19 mouse cellular contexts compared by ENCODE assay signal in genomic region chr3:102127114-102127513, GRCm38 (mm10). TPM values are rescaled to one million over a fixed set of nuclear protein-coding genes. Genes with fewer than 3 reads are reported as not detected.
A peak's percentile ranks its signal among the peaks of the same experiment; 100 is the strongest.
DNase-seq lines count a peak whose midpoint lies in the region; ATAC-seq and TF ChIP-seq lines count a peak whose summit lies in the region.
"Had no signal": no experiment of that assay in that cellular context is flagged by ENCODE, and none has a peak within 500 bp of the region (broad histone marks: within the 10 kb centered on the region; RNA-seq: fewer than 3 reads in every experiment).

No protein-coding gene starts in this region.

- H3K4me3 ChIP-seq in lung, embryonic 16.5 days (ENCODE audit: low read length): no peak overlapping the region
- H3K4me3 ChIP-seq in lung, adult 2 months (replicated peaks; ENCODE audit: extremely low read depth, low read depth, low read length): no peak overlapping the region
- H3K4me3 ChIP-seq in intestine, embryonic 15.5 days (replicated peaks): no peak overlapping the region
- no peak overlapping the region for H3K4me3 ChIP-seq in intestine, embryonic 16.5 days (ENCODE audit: low read length)
- H3K4me3 ChIP-seq in stomach, postnatal 0 days (ENCODE audit: low read depth, low read length): no peak overlapping the region
- H3K4me3 ChIP-seq: embryonic facial prominence, embryonic 10.5 days; forebrain, embryonic 13.5 days; heart, adult 2 months; heart, embryonic 15.5 days; hindbrain, embryonic 10.5 days had no signal

- no peak overlapping the region for H3K4me2 ChIP-seq in lung, embryonic 16.5 days (ENCODE audit: low read depth, low read length)
- H3K4me2 ChIP-seq in intestine, embryonic 15.5 days (replicated peaks): no peak overlapping the region
- H3K4me2 ChIP-seq in intestine, embryonic 16.5 days (ENCODE audit: low read depth, low read length): no peak overlapping the region
- H3K4me2 ChIP-seq in stomach, postnatal 0 days (replicated peaks; ENCODE audit: low read depth): no peak overlapping the region
- H3K4me2 ChIP-seq: forebrain, embryonic 13.5 days; heart, embryonic 11.5 days; heart, embryonic 15.5 days had no signal

- no peak overlapping the region for H3K27ac ChIP-seq in lung, embryonic 16.5 days (ENCODE audit: low read length)
- H3K27ac ChIP-seq in intestine, embryonic 15.5 days: no peak overlapping the region
- H3K27ac ChIP-seq in intestine, embryonic 16.5 days (ENCODE audit: low read length): no peak overlapping the region
- H3K27ac ChIP-seq in stomach, postnatal 0 days (replicated peaks): no peak overlapping the region
- H3K27ac ChIP-seq: embryonic facial prominence, embryonic 10.5 days; forebrain, embryonic 13.5 days; heart, adult 2 months; heart, embryonic 15.5 days; hindbrain, embryonic 10.5 days had no signal

- no peak overlapping the region for H3K9ac ChIP-seq in lung, embryonic 16.5 days (ENCODE audit: low read length)
- no peak overlapping the region for H3K9ac ChIP-seq in intestine, embryonic 15.5 days
- no peak overlapping the region for H3K9ac ChIP-seq in intestine, embryonic 16.5 days (ENCODE audit: low read depth, low read length)
- no peak overlapping the region for H3K9ac ChIP-seq in stomach, postnatal 0 days (ENCODE audit: low read length)
- H3K9ac ChIP-seq: forebrain, embryonic 13.5 days; forebrain, postnatal 0 days; heart, embryonic 15.5 days had no signal

- TF ChIP-seq POLR2A in lung, adult 2 months (IDR thresholded peaks at IDR 0.05; ENCODE audit: borderline replicate concordance, extremely low read depth, low read depth, low read length): no peak

- intact Hi-C loops in left cerebral cortex, postnatal 14 days (cut with DNase I): no loop called here

- no peak for DNase-seq in lung, adult 2 months
- DNase-seq in stomach, postnatal 0 days (ENCODE audit: low spot score): no peak
- no peak for DNase-seq in adrenal gland, postnatal 14 days
- no peak for DNase-seq in left cerebral cortex, postnatal 14 days (ENCODE audit: low spot score in 2 of 2)
- DNase-seq: adrenal gland, adult 2 months; adrenal gland, postnatal 36 days; cerebellum, adult 2 months; cerebellum, postnatal 10 days; forebrain, postnatal 0 days; gastrocnemius, postnatal 14 days; heart, adult 2 months had no signal

- H3K4me1 ChIP-seq in lung, embryonic 16.5 days (replicated peaks; ENCODE audit: control insufficient read depth, insufficient read depth, low read length): no peaks in the 10 kb centered on the region; the same call in 1 of the 2 replicates
- no peaks in the 10 kb centered on the region for H3K4me1 ChIP-seq in lung, adult 2 months (ENCODE audit: control insufficient read depth, insufficient read depth, low read length)
- H3K4me1 ChIP-seq in intestine, embryonic 15.5 days (replicated peaks): no peaks in the 10 kb centered on the region
- no peaks in the 10 kb centered on the region for H3K4me1 ChIP-seq in intestine, embryonic 16.5 days (ENCODE audit: control insufficient read depth, insufficient read depth, low read length)
- no peaks in the 10 kb centered on the region for H3K4me1 ChIP-seq in stomach, postnatal 0 days (replicated peaks; ENCODE audit: control insufficient read depth, insufficient read depth)
- H3K4me1 ChIP-seq: embryonic facial prominence, embryonic 10.5 days; forebrain, embryonic 13.5 days had no signal

- H3K9me3 ChIP-seq in lung, embryonic 16.5 days (ENCODE audit: control insufficient read depth, low read length): no peaks in the 10 kb centered on the region
- H3K9me3 ChIP-seq in intestine, embryonic 15.5 days: no peaks in the 10 kb centered on the region
- no peaks in the 10 kb centered on the region for H3K9me3 ChIP-seq in intestine, embryonic 16.5 days (ENCODE audit: control insufficient read depth, low read length)
- H3K9me3 ChIP-seq in stomach, postnatal 0 days (ENCODE audit: control insufficient read depth, low read length): no peaks in the 10 kb centered on the region
- H3K9me3 ChIP-seq: embryonic facial prominence, embryonic 10.5 days; forebrain, embryonic 13.5 days; heart, embryonic 15.5 days; hindbrain, embryonic 10.5 days had no signal

- peak; percentile 28; the same call in 1 of the 2 replicates for ATAC-seq in lung, embryonic 16.5 days (ENCODE audit: low read depth)
- ATAC-seq in intestine, embryonic 15.5 days: peak; percentile 63
- ATAC-seq in intestine, embryonic 16.5 days: peak; percentile 66
- peak; percentile 47; the same call in 1 of the 2 replicates for ATAC-seq in stomach, postnatal 0 days (ENCODE audit: low FRiP score, low TSS enrichment)
- ATAC-seq: forebrain, embryonic 13.5 days; forebrain, postnatal 0 days had no signal

- H3K27me3 ChIP-seq in lung, embryonic 16.5 days (ENCODE audit: control insufficient read depth, insufficient read depth, low read depth, low read length): no peaks in the 10 kb centered on the region
- H3K27me3 ChIP-seq in intestine, embryonic 15.5 days (replicated peaks): no peaks in the 10 kb centered on the region
- no peaks in the 10 kb centered on the region for H3K27me3 ChIP-seq in intestine, embryonic 16.5 days (replicated peaks; ENCODE audit: control insufficient read depth, insufficient read depth, low read length)
- no peaks in the 10 kb centered on the region for H3K27me3 ChIP-seq in stomach, postnatal 0 days (ENCODE audit: control insufficient read depth, insufficient read depth, low read length)
- H3K27me3 ChIP-seq: forebrain, embryonic 13.5 days; heart, embryonic 15.5 days had no signal

- no peak for TF ChIP-seq EP300 in stomach, postnatal 0 days (optimal IDR thresholded peaks at IDR 0.05)

- TF ChIP-seq CTCF in lung, adult 2 months (IDR thresholded peaks at IDR 0.05; ENCODE audit: insufficient read depth, low read length): no peak
- no peak for TF ChIP-seq CTCF in stomach, postnatal 0 days (IDR thresholded peaks at IDR 0.05; ENCODE audit: low read depth)

- H3K36me3 ChIP-seq in lung, embryonic 16.5 days (ENCODE audit: control insufficient read depth, insufficient read depth, low read length): no peaks in the 10 kb centered on the region
- no peaks in the 10 kb centered on the region for H3K36me3 ChIP-seq in intestine, embryonic 15.5 days
- H3K36me3 ChIP-seq in intestine, embryonic 16.5 days (ENCODE audit: control insufficient read depth, insufficient read depth, low read length): no peaks in the 10 kb centered on the region
- H3K36me3 ChIP-seq in stomach, postnatal 0 days (ENCODE audit: control insufficient read depth, insufficient read depth, low read length): no peaks in the 10 kb centered on the region
- H3K36me3 ChIP-seq: embryonic facial prominence, embryonic 10.5 days; hindbrain, embryonic 10.5 days had no signal

- WGBS in lung, embryonic 16.5 days: 48% methylated on average over 2 of the region's 2 CpGs
- WGBS in lung, adult 2 months: 57% methylated on average over 2 of the region's 2 CpGs
- 47% methylated on average over 2 of the region's 2 CpGs for WGBS in intestine, embryonic 15.5 days
- WGBS in intestine, embryonic 16.5 days: 58% methylated on average over 2 of the region's 2 CpGs
- 49% methylated on average over 2 of the region's 2 CpGs for WGBS in stomach, postnatal 0 days

RNA-seq across cellular contexts. Expression of gene Casq2, which starts 40.9 kb away (rescaled TPM):
- 15.5 and 19.0 TPM in 2 replicates for polyA plus RNA-seq in lung, embryonic 16.5 days (2015; fragmentation: Nextera tagmentation; extraction: Ambion mirVana)
- polyA plus RNA-seq in lung, adult 2 months (2012; rRNA removed): 2.6 and 10.3 TPM in 2 replicates
- polyA plus RNA-seq in intestine, embryonic 15.5 days (2015; fragmentation: Nextera tagmentation; extraction: Ambion mirVana): 1.5 and 1.7 TPM in 2 replicates
- polyA plus RNA-seq in intestine, embryonic 16.5 days (2015; fragmentation: Nextera tagmentation; extraction: Ambion mirVana): 2.1 and 2.2 TPM in 2 replicates
- polyA plus RNA-seq in stomach, postnatal 0 days (2015; fragmentation: Nextera tagmentation; extraction: Ambion mirVana): 2.5 and 2.6 TPM in 2 replicates
- 1.7 and 2.0 TPM in 2 replicates for total RNA-seq in adrenal gland, postnatal 14 days (2021)
- 1 to 10 TPM; 1.5 to 2.2 TPM for total RNA-seq in left cerebral cortex, postnatal 14 days (2021)
